Mouse (Mus musculus): ENCODE data around the gene Bglap2. TPM values are rescaled to one million over a fixed set of nuclear protein-coding genes. Genes with fewer than 3 reads are reported as not detected.
A peak's percentile ranks its signal among the peaks of the same experiment; 100 is the strongest.

The Bglap2 gene
- polyA plus RNA-seq, 1 experiment, result not detected

DNA sequence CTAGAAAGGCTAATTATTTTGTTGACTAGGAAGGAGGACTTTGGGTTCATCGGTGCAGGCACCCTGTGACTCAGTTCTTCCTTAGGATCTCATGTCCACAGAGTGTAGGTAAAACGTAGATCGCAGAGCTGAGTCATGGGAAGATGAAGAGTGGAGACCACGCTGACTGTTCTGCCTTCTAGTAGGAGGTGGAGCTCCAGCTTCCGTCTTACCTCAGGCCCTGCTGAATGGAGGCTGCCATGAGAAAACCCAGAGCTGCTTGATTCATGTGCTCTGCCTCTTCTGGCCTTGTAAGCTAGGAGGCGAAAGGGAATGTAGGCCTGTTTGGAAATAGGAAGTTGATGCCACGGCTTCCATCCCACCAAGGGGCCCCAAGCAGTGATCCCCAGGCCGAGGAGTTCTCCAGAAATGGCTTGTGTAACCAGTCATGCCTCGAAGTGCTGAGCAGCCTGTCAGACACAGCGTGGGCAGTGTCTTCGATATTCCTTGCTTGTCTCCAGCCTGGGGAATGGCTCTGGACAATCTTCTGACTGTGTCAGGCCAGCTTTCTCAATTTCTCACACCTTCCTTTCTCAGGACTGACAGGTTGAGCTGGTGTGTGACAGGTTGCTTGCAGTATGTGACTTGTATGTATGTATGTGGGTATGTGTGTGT, 41.0 kb downstream of the Bglap2 start:
- peak overlapping the region; percentile 36 for H3K4me3 ChIP-seq (ENCODE audit: insufficient read depth, low read depth, low read length)
- H3K27ac ChIP-seq (replicated peaks; ENCODE audit: low read depth, low read length), result peak overlapping the region; percentile 65
- H3K4me1 ChIP-seq (ENCODE audit: control insufficient read depth, insufficient read depth, insufficient read length, low read length), result peaks cover 8% of the 10 kb centered on the region; the same call in 1 of the 2 replicates

DNA sequence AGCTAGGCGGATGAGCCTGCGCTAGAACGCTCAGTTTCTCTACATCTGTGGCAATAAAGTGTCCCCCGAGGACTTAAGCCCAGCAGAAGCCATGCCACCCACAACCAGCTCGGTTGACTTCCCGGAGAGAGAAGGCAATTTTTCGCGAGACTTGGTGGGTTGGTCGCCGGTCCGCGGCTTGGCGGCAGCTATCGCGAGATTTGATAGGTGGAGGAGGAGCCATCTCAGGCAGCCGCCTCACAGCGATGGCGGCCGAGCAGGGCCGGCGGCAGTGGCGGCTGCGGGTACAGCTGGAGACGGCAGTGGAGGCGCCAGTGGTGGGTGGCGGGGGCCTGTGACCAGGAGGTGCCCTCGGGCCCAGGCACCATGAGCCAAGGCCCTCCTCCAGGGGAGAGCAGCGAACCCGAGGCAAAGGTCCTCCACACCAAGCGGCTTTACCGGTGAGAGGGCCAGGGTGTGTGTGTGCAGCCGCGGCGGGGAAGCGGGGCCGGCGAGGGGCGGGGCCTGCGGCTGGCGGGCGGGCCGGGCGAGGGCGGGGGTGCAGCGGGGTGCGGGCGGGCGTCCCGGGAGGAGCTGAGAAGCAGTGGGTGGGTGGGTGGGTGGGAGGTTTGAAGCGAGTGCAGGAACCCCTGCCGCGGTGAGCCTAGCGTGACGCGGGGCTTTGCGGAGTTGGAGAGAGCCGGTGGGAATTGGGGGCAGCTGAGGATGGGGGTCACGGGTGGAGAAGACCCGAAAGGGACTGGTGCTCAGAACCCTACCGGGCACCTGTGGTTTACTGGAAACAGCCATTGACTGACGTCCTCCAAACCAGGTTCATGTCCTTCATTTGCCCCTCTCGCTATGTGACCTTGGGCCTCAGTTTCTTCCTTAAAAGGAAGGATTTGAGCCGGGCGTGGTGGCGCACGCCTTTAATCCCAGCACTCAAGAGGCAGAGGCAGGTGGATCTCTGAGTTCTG, 42.2 kb downstream of the Bglap2 start, which contains the start of the genes Tmem79 and Smg5:
Gene Tmem79 (minus strand): TSS at position 91 of the 956 bp plus-strand sequence.
Gene Smg5 (plus strand): TSS at position 203 of the 956 bp plus-strand sequence.
- H3K27ac ChIP-seq (replicated peaks; ENCODE audit: low read depth, low read length), result peak within 1 kb of the TSS; percentile 91
- peaks cover 12% of the 10 kb centered on the region; the same call in 1 of the 2 replicates for H3K4me1 ChIP-seq (ENCODE audit: control insufficient read depth, insufficient read depth, insufficient read length, low read length)
- H3K4me3 ChIP-seq (ENCODE audit: insufficient read depth, low read depth, low read length), result peak within 1 kb of the TSS; percentile 93

DNA sequence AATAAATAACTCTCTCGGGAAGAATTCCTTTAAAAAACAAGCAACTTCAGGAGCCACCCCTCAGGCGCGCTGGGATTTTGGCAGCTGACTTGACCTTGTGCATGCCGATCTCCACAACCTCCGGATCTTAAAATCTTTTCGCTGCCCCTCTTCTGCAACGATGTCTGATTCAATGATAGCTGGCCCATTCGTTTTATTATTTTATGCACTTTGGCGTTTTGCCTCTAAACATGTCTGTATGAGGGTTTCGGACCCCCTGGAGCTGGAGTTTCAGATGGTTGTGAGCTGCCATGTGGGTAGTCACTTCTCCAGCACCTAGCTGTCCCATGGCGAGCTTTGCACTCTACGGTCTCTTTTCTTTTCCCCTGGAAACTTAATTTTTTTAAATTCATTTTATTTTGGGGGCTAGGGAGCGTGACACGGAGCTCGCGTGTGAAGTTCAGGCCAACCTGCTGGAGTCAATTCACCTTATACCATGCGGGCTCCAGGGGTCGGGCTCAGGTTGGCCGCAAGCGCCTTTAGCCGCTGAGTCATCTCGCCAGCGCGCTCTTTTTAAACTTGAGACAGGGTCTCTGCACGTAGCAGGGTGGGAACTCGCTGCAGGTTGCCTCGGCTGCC, 43.0 kb downstream of the Bglap2 start:
- peak overlapping the region; percentile 93 for H3K4me3 ChIP-seq (ENCODE audit: insufficient read depth, low read depth, low read length)
- peak overlapping the region; percentile 87 for H3K27ac ChIP-seq (replicated peaks; ENCODE audit: low read depth, low read length)
- H3K4me1 ChIP-seq (ENCODE audit: control insufficient read depth, insufficient read depth, insufficient read length, low read length), result peaks cover 12% of the 10 kb centered on the region; the same call in 1 of the 2 replicates

DNA sequence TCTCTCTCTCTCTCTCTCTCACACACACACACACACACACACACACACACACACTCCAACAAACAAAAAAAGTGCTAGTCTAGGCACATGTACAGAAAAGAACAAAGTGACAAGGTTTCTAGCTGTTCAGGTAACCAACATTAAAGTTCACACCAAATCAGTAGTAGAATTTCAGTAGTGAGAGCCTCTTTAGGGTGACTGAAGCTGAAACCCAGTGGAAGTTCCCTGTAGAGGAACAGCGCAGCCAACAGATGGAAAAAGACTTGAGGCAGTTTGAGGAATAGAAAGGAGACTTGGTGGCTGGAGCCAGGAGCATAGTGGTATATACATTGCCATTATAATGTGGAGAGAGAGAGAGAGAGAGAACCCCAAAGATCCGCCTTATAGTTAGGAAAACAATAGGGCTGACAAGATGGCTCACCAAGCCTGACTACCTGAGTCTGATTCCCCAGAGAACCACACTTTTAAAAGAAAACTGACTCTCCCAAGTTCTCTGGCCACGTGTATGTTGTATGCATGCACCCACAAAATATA, 43.5 kb downstream of the Bglap2 start:
- peaks cover 12% of the 10 kb centered on the region; the same call in 1 of the 2 replicates for H3K4me1 ChIP-seq (ENCODE audit: control insufficient read depth, insufficient read depth, insufficient read length, low read length)
- H3K4me3 ChIP-seq (ENCODE audit: insufficient read depth, low read depth, low read length), result peak overlapping the region; percentile 93
- H3K27ac ChIP-seq (replicated peaks; ENCODE audit: low read depth, low read length), result peak overlapping the region; percentile 74

DNA sequence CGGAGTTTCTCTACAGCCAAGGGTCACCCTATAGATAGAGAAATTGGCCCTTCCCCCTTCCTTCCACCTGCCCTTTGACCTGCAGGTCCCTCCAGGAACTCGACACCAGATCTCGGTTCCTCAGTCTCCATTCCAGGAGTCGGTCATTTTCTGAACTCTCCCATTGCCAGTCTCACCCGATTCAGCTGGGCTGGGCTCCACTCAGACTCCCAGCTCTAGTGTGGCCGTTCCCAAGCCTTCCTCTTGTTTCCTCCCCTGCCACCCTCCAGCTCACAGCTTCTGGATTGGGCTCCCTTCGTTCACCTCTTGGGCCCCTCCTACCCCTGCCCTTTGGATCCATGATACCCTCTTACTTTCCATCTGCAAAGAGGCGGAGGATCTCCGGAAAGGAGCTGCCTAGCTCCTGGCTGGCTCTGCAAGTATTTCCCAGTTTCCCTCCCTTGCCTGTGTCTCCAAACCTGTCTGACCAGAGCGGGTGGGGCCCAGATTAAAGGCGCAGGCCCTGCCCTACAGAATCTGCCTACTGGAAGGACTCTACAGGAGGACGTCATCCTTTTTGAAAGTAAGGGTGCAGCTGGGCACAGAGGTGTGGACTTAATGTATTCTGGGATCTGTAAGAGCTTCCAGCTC, 44.4 kb downstream of the Bglap2 start:
- peaks cover 12% of the 10 kb centered on the region; the same call in 1 of the 2 replicates for H3K4me1 ChIP-seq (ENCODE audit: control insufficient read depth, insufficient read depth, insufficient read length, low read length)
- H3K27ac ChIP-seq (replicated peaks; ENCODE audit: low read depth, low read length), result peak overlapping the region; percentile 44
- peak overlapping the region; percentile 93 for H3K4me3 ChIP-seq (ENCODE audit: insufficient read depth, low read depth, low read length)

DNA sequence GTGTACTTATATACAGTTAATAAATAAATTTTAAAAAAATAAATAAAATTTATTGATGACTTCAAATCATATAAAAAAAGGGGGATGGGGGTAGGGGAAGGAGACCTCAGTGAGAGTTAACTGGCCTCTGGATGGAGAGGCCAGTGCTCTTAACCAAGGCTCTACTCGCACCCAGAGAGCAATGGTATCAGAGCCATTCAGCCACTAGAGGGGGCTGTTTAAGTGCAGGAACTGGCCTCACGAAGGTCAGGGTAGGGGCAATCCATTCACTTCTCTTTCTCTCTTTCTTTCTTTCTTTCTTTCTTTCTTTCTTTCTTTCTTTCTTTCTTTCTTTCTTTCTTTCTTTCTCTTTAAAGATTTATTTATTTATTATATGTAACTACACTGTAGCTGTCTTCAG, 47.2 kb downstream of the Bglap2 start:
- no peak overlapping the region for H3K4me3 ChIP-seq (ENCODE audit: insufficient read depth, low read depth, low read length)

DNA sequence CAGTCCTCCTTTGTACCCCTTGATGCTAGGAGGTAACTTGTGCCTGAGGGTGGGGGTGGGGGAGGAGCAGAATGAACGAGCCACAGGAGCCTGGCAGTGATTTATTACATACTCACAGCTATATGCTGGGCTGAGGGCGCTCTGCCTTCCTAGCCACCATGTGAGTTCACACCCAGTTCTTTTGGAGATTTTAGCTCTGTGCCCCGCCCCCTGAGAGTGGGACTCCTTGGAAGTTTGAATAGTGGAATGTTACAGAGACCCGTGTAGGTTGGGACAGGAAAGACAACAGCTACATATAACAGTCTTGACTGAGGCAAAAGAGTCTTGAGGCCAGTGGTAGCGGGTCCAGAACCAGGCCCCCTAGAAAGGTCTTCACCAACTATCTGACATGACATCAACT, 49.5 kb downstream of the Bglap2 start:
- peaks cover 16% of the 10 kb centered on the region for H3K4me1 ChIP-seq (ENCODE audit: control insufficient read depth, insufficient read depth, insufficient read length, low read length)
- no peak overlapping the region for H3K27ac ChIP-seq (replicated peaks; ENCODE audit: low read depth, low read length)
- no peak overlapping the region for H3K4me3 ChIP-seq (ENCODE audit: insufficient read depth, low read depth, low read length)

More for the DNA sequence above, 47.2 kb downstream of the Bglap2 start:
- Histone ChIP-seq H3K27ac (replicated peaks; ENCODE audit: low read depth, low read length) (no peak overlapping the region), H3K4me1 (ENCODE audit: control insufficient read depth, insufficient read depth, insufficient read length, low read length) (peaks cover 8% of the 10 kb centered on the region; the same call in 1 of the 2 replicates)

Other genes with a start within 250 kb of the Bglap2 start
- gene Mef2d, start 236.3 kb downstream of the Bglap2 start, polyA plus RNA-seq (2012; ENCODE audit: insufficient read depth, insufficient read length, missing spikeins), result 34.8 and 50.0 TPM in 2 replicates
- gene Rhbg, start 124.0 kb downstream of the Bglap2 start, polyA plus RNA-seq (2012; ENCODE audit: insufficient read depth, insufficient read length, missing spikeins), result not detected in 2 replicates
- not detected in 2 replicates for gene Gm38392, start 91.5 kb downstream of the Bglap2 start, polyA plus RNA-seq (2012; ENCODE audit: insufficient read depth, insufficient read length, missing spikeins)
- 12.9 and 20.4 TPM in 2 replicates for gene Tsacc, start 81.7 kb downstream of the Bglap2 start, polyA plus RNA-seq (2012; ENCODE audit: insufficient read depth, insufficient read length, missing spikeins)
- 120 and 173 TPM in 2 replicates for gene Cct3, start 81.6 kb downstream of the Bglap2 start, polyA plus RNA-seq (2012; ENCODE audit: insufficient read depth, insufficient read length, missing spikeins)
- 96.8 and 101 TPM in 2 replicates for gene Glmp, start 53.7 kb downstream of the Bglap2 start, polyA plus RNA-seq (2012; ENCODE audit: insufficient read depth, insufficient read length, missing spikeins)
- 89.9 and 111 TPM in 2 replicates for gene Tmem79, start 42.6 kb downstream of the Bglap2 start, polyA plus RNA-seq (2012; ENCODE audit: insufficient read depth, insufficient read length, missing spikeins)
- 14.2 and 24.1 TPM in 2 replicates for gene Smg5, start 42.4 kb downstream of the Bglap2 start, polyA plus RNA-seq (2012; ENCODE audit: insufficient read depth, insufficient read length, missing spikeins)
- gene Paqr6, start 14.1 kb downstream of the Bglap2 start, polyA plus RNA-seq (2012; ENCODE audit: insufficient read depth, insufficient read length, missing spikeins), result 2.1 TPM in 2 replicates
- not detected in 2 replicates for gene Bglap3, start 6.0 kb downstream of the Bglap2 start, polyA plus RNA-seq (2012; ENCODE audit: insufficient read depth, insufficient read length, missing spikeins)
- gene Bglap, start 5.8 kb upstream of the Bglap2 start, polyA plus RNA-seq (2012; ENCODE audit: insufficient read depth, insufficient read length, missing spikeins), result not detected in 2 replicates
- gene Pmf1, start 31.6 kb upstream of the Bglap2 start, polyA plus RNA-seq (2012; ENCODE audit: insufficient read depth, insufficient read length, missing spikeins), result 25.1 and 30.8 TPM in 2 replicates
- gene Slc25a44, start 46.4 kb upstream of the Bglap2 start, polyA plus RNA-seq (2012; ENCODE audit: insufficient read depth, insufficient read length, missing spikeins), result 71.0 and 78.1 TPM in 2 replicates
- gene Sema4a, start 82.5 kb upstream of the Bglap2 start, polyA plus RNA-seq (2012; ENCODE audit: insufficient read depth, insufficient read length, missing spikeins), result 25.7 and 30.2 TPM in 2 replicates
- gene Lmna, start 131.3 kb upstream of the Bglap2 start, polyA plus RNA-seq (2012; ENCODE audit: insufficient read depth, insufficient read length, missing spikeins), result 33.8 and 35.7 TPM in 2 replicates
- 0.16 and 0.21 TPM in 2 replicates for gene Mex3a, start 153.7 kb upstream of the Bglap2 start, polyA plus RNA-seq (2012; ENCODE audit: insufficient read depth, insufficient read length, missing spikeins)
- not detected in 2 replicates for gene Rab25, start 169.6 kb upstream of the Bglap2 start, polyA plus RNA-seq (2012; ENCODE audit: insufficient read depth, insufficient read length, missing spikeins)
- gene Lamtor2, start 174.4 kb upstream of the Bglap2 start, polyA plus RNA-seq (2012; ENCODE audit: insufficient read depth, insufficient read length, missing spikeins), result 209 and 224 TPM in 2 replicates
- 36.6 and 42.2 TPM in 2 replicates for gene Ubqln4, start 175.1 kb upstream of the Bglap2 start, polyA plus RNA-seq (2012; ENCODE audit: insufficient read depth, insufficient read length, missing spikeins)
- 84.2 and 89.0 TPM in 2 replicates for gene Ssr2, start 197.2 kb upstream of the Bglap2 start, polyA plus RNA-seq (2012; ENCODE audit: insufficient read depth, insufficient read length, missing spikeins)
- gene Arhgef2, start 227.3 kb upstream of the Bglap2 start, polyA plus RNA-seq (2012; ENCODE audit: insufficient read depth, insufficient read length, missing spikeins), result 13.7 and 23.6 TPM in 2 replicates